Mouse (Mus musculus): Measurements from ENCODE around the gene Cdk7. TPM values are rescaled to one million over a fixed set of nuclear protein-coding genes. Genes with fewer than 3 reads are reported as not detected.

Cdk7 gene
- polyA plus RNA-seq (2014; fragmentation: Illumina TruSeq; extraction: RNeasy Lipid Tissue Mini Kit (QIAGEN cat#74804); ENCODE audit: low read depth, low replicate concordance) = 45.4 TPM

DNA sequence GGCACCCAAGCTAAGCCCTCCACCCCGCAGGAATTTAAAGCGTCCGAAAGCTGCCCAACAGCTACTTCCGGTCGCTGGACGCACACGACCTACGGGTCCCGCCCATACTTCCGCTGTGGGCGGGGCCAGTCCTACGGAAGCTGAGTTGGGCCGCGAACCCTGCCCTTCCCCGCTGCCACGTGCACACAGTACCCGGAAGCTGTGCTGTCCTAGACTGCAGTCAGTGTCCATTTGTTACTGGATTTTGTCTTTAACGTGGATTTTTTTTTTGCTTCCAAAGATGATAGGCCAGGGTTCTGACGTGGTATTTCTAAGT is at the start of gene Cdk7:
Gene Cdk7, minus strand, starts transcription at position 79 of the 316 bp plus-strand sequence.

DNA sequence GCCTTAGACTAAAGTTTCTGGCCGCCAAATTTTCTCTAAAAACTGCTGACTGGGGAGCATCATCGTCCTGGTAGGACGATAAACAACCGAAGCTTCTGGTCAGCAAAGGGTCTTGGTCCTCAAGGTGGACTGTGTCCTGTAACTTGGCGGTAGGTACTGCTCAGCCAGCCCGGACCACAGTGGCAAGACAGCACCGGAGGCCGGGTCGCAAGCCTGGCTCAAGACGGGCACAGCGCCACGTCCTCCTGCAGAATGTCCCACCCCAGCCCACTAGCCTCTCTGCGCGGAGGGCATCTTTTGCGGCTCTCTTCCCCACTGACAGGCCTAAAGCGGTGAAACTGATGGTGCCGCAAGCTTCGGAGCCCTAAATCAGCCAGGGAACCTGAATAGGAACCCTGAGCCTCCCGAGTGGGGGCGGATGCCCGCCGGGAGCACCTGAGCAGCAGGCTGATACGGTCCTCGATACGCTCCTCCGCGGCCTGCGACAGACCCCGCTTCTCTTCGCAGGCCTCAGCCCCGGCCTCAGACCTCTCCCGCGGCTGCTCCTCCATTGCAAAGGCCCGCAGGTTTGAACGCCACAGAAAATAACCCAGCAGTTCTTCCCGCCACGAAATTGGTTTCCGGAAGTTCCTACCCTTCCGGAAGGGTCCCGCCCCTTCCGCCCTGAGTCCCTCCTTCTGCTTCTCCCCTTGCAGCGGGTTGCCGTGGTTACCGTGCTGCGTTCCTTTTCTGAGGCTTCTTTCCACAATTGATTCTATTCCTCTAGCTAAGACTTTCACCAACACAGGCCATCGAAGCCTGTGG is 44.7 kb upstream of the Cdk7 start, which contains the start of gene Cenph:
Gene Cenph, minus strand, starts transcription at position 648 of the 804 bp plus-strand sequence.

DNA sequence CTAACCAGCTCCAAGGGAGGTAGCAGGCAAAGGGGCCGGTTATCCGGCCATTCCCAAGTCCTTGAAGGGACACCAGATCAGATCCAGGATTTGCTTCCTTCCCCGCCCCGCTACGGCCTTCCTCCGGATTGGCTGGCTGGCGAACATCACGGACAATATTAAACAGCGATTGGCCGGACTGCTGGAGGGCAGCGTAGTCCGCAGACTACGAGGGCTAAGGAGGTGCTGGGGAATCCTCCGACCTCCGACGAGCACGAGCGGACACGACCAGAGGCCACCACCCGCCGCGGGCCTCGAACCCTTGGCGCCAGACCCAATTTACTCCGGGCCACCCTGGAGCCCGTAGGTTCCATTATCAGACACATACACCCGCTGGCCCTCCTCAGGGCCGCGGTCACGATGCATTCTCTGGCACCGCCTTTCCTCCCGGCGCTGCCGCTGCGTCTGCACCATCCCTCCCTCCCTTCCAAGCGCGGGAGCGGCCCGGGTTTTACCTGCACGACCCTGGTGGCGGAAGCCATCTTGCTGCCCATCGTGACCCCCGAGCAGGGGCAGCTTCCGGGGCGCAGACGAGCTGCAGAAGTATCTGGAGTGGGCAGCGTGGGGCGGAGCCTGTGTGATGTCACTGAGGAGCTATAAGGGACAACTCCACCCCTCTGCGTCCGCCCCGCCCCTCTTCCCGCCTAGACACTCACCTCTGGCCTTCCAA is 13.5 kb upstream of the Cdk7 start, which contains the start of gene Mrps36:
Gene Mrps36, minus strand, starts transcription at position 624 of the 709 bp plus-strand sequence.

DNA sequence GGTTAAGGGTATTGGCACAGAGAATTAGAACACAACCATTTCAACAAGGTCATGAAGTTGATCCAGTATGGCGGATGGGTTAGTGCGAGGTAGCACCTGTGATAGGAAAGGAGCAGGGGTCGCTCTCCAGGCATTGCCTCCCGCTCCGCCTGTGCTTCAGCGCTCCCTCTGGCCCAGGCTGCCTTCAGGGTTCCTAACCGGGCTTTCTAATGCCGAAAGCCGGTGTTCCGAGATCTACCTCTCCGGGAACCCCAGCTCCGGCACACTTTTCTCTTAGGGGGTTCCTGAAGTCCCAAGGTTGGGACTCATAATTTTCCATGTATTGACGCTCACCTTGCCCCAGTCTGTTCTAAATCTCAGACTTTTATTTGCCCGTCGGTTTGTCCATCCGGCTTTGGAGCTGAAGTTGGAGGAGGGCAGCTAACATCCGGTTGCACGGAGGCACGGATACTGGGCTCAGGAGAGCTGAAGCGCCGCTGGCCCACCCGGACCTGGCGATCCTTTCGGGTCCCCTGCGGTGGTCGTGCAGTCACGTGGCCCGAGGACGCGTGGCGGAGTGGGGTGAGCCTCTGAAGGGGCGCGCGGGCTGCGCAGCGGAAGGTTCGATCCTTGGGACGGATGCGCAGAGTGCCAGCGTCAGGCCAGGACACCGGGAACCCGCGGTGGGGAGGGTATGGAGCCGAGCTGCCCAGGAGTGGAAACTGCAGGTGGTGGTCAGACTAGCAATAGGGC is 61.3 kb downstream of the Cdk7 start, which contains the start of gene Ccdc125:
Gene Ccdc125, plus strand, starts transcription at position 427 of the 732 bp plus-strand sequence.

Other genes starting within 250 kb of the Cdk7 start
- gene Gtf2h2, start 238.4 kb downstream of the Cdk7 start, polyA plus RNA-seq (2014; fragmentation: Illumina TruSeq; extraction: RNeasy Lipid Tissue Mini Kit (QIAGEN cat#74804); ENCODE audit: low read depth, low replicate concordance) = 102 TPM
- 46.3 TPM for gene Ocln, start 178.2 kb downstream of the Cdk7 start, polyA plus RNA-seq (2014; fragmentation: Illumina TruSeq; extraction: RNeasy Lipid Tissue Mini Kit (QIAGEN cat#74804); ENCODE audit: low read depth, low replicate concordance)
- 10.0 TPM for gene Marveld2, start 114.0 kb downstream of the Cdk7 start, polyA plus RNA-seq (2014; fragmentation: Illumina TruSeq; extraction: RNeasy Lipid Tissue Mini Kit (QIAGEN cat#74804); ENCODE audit: low read depth, low replicate concordance)
- gene Ak6, start 80.0 kb downstream of the Cdk7 start, polyA plus RNA-seq (2014; fragmentation: Illumina TruSeq; extraction: RNeasy Lipid Tissue Mini Kit (QIAGEN cat#74804); ENCODE audit: low read depth, low replicate concordance) = 171 TPM
- 43.2 TPM for gene Rad17, start 79.9 kb downstream of the Cdk7 start, polyA plus RNA-seq (2014; fragmentation: Illumina TruSeq; extraction: RNeasy Lipid Tissue Mini Kit (QIAGEN cat#74804); ENCODE audit: low read depth, low replicate concordance)
- 1.3 TPM for gene Taf9, start 79.4 kb downstream of the Cdk7 start, polyA plus RNA-seq (2014; fragmentation: Illumina TruSeq; extraction: RNeasy Lipid Tissue Mini Kit (QIAGEN cat#74804); ENCODE audit: low read depth, low replicate concordance)
- 4.2 TPM for gene Ccdc125, start 61.2 kb downstream of the Cdk7 start, polyA plus RNA-seq (2014; fragmentation: Illumina TruSeq; extraction: RNeasy Lipid Tissue Mini Kit (QIAGEN cat#74804); ENCODE audit: low read depth, low replicate concordance)
- gene Mrps36, start 13.7 kb upstream of the Cdk7 start, polyA plus RNA-seq (2014; fragmentation: Illumina TruSeq; extraction: RNeasy Lipid Tissue Mini Kit (QIAGEN cat#74804); ENCODE audit: low read depth, low replicate concordance) = 174 TPM
- not detected for gene Cenph, start 45.0 kb upstream of the Cdk7 start, polyA plus RNA-seq (2014; fragmentation: Illumina TruSeq; extraction: RNeasy Lipid Tissue Mini Kit (QIAGEN cat#74804); ENCODE audit: low read depth, low replicate concordance)
- gene Ccnb1, start 55.6 kb upstream of the Cdk7 start, polyA plus RNA-seq (2014; fragmentation: Illumina TruSeq; extraction: RNeasy Lipid Tissue Mini Kit (QIAGEN cat#74804); ENCODE audit: low read depth, low replicate concordance) = 0.44 TPM
- gene Slc30a5, start 102.5 kb upstream of the Cdk7 start, polyA plus RNA-seq (2014; fragmentation: Illumina TruSeq; extraction: RNeasy Lipid Tissue Mini Kit (QIAGEN cat#74804); ENCODE audit: low read depth, low replicate concordance) = 164 TPM

Measured in kidney, adult 10 weeks (tissue).